Mouse (Mus musculus) lung, postnatal 0 days (tissue): Measurements from ENCODE around the gene Nnat. TPM values are rescaled to one million over a fixed set of nuclear protein-coding genes. Genes with fewer than 3 reads are reported as not detected.
A peak's percentile ranks its signal among the peaks of the same experiment; 100 is the strongest.
"Not testable (repeated sequence)": the region's sequence is repeated elsewhere in the genome, so short reads cannot be mapped to it uniquely, and the experiment has no call there.

Experiments
- ATAC-seq: fragments of 200-750 bp; cut with Nextera tagmentation; 2 replicates; pipeline ENCODE4 v1.8.0; 2017; ENCODE audit warnings: moderate library complexity
- DNase-seq: peaks from one replicate; pipeline ENCODE4 v3.0.0-alpha.2; 2016; ENCODE audit warnings: low spot score
- H3K27ac ChIP-seq: fragments of 300-500 bp; sonication (generic); 2 replicates; pipeline ENCODE4 v1.5.1; 2014; ENCODE audit warnings: antibody characterized with exemption, mild to moderate bottlenecking, low read length, mixed read lengths
- H3K27me3 ChIP-seq: fragments of 300-500 bp; sonication (generic); replicated peaks from 2 replicates; pipeline ENCODE4 v1.6.1; 2014; ENCODE audit warnings: low read length, mixed read lengths; ENCODE audit not compliant: insufficient read depth
- H3K36me3 ChIP-seq: fragments of 300-500 bp; sonication (generic); 2 replicates; pipeline ENCODE4 v1.6.1; 2014; ENCODE audit warnings: low read length, mixed read lengths; ENCODE audit not compliant: insufficient read depth
- H3K4me1 ChIP-seq: fragments of 300-500 bp; sonication (generic); 2 replicates; pipeline ENCODE4 v1.6.1; 2014; ENCODE audit warnings: antibody characterized with exemption, low read depth, low read length, mixed read lengths; ENCODE audit not compliant: insufficient read depth
- H3K4me2 ChIP-seq: fragments of 300-500 bp; sonication (generic); replicated peaks from 2 replicates; pipeline ENCODE4 v1.6.1; 2014; ENCODE audit warnings: low read depth, mild to moderate bottlenecking, low read length, moderate library complexity, mixed read lengths
- H3K4me3 ChIP-seq: fragments of 300-500 bp; sonication (generic); 2 replicates; pipeline ENCODE4 v1.5.1; 2014; ENCODE audit warnings: low read depth, low read length
- H3K9ac ChIP-seq: fragments of 300-500 bp; sonication (generic); replicated peaks from 2 replicates; pipeline ENCODE4 v1.6.1; 2014; ENCODE audit warnings: low read depth, mild to moderate bottlenecking
- H3K9me3 ChIP-seq: fragments of 300-500 bp; sonication (generic); 2 replicates; pipeline ENCODE4 v1.6.1; 2016; ENCODE audit warnings: low read length, mixed read lengths
- CTCF ChIP-seq: IDR thresholded peaks from 2 replicates; pipeline ENCODE4 v1.5.1; 2016; ENCODE audit warnings: antibody characterized with exemption, mild to moderate bottlenecking
- EP300 ChIP-seq: IDR thresholded peaks from 2 replicates; pipeline ENCODE4 v1.6.1; 2016; ENCODE audit warnings: antibody characterized with exemption, mild to moderate bottlenecking, control low read depth
- WGBS: fragments of 180-500 bp; shearing (Covaris S2); extraction: QIAGEN DNeasy Blood & Tissue Kit; methylation state at CpG from one replicate; pipeline ENCODE4 v1.1.7; 2014; 5-methylcytosine and 5-hydroxymethylcytosine counted together
- polyA plus RNA-seq: library from polyadenylated mRNA; unstranded; fragments of >200 nt; fragmentation: Nextera tagmentation; extraction: Ambion mirVana; gene quantifications from 2 replicates; pipeline ENCODE4 v1.2.1, GENCODE M21; 2015

Nnat gene
- polyA plus RNA-seq, 1 experiment from 2014 or later: 101 TPM

DNA sequence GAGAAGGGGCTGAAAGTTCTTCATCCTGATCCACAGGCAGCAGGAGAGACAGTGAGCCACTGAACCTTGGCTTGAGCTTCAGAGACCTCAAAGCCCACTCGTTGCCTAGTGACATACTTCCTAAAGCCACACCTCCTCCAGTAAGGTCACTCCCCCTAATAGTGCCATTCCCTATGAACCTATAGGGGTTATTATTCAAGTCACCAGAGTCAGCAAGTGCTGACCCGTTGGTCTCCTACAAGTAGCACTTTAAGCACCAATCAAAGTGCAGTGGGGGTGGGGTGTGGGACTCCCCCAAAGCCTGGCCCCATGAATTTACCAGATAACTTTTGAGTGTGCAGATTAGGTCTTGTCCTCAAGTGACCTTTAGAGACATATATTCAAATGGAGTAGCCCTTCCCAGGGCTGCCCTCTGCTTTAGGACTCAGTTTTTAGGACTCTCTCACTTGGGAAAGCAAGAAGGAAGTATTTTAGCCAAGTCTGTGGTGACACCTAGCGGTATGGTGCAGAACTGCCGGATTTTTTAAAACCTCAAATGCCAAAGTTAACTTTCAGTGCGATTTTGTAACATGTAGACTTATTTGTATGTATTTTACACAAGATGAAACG is 11.4 kb downstream of the Nnat start, which contains the start of gene Blcap:
Blcap (minus strand) TSS at position 51 of the 609 bp plus-strand sequence.
- no peaks in the 10 kb centered on the region for H3K36me3 ChIP-seq
- no peak within 1 kb of the TSS for H3K4me3 ChIP-seq
- no peak within 1 kb of the TSS for H3K4me2 ChIP-seq
- peaks cover 7% of the 10 kb centered on the region; the same call in 1 of the 2 replicates for H3K4me1 ChIP-seq
- no peak within 1 kb of the TSS for H3K9ac ChIP-seq
- ATAC-seq (no peak; the same call in 1 of the 2 replicates), DNase-seq (peak; percentile 82)
- H3K27ac ChIP-seq: no peak within 1 kb of the TSS
- no peaks in the 10 kb centered on the region for H3K9me3 ChIP-seq
- no peaks in the 10 kb centered on the region for H3K27me3 ChIP-seq
- 9% methylated on average over 6 of the region's 6 CpGs for WGBS
- TF ChIP-seq EP300 (no peak), CTCF (peak; percentile 91)

GRCm38 (mm10) chr2:157572786-157573185 is 12.9 kb downstream of the Nnat start:
- H3K4me3 ChIP-seq: no peak overlapping the region
- H3K4me2 ChIP-seq: no peak overlapping the region
- no peaks in the 10 kb centered on the region for H3K36me3 ChIP-seq
- ATAC-seq (no peak), DNase-seq (no peak)
- H3K27me3 ChIP-seq: no peaks in the 10 kb centered on the region
- no peak for TF ChIP-seq EP300
- no peak for TF ChIP-seq CTCF
- no peak overlapping the region for H3K9ac ChIP-seq
- no peak overlapping the region for H3K27ac ChIP-seq
- H3K4me1 ChIP-seq: no peaks in the 10 kb centered on the region
- WGBS: 44% methylated on average over 2 of the region's 2 CpGs
- no peaks in the 10 kb centered on the region for H3K9me3 ChIP-seq

DNA sequence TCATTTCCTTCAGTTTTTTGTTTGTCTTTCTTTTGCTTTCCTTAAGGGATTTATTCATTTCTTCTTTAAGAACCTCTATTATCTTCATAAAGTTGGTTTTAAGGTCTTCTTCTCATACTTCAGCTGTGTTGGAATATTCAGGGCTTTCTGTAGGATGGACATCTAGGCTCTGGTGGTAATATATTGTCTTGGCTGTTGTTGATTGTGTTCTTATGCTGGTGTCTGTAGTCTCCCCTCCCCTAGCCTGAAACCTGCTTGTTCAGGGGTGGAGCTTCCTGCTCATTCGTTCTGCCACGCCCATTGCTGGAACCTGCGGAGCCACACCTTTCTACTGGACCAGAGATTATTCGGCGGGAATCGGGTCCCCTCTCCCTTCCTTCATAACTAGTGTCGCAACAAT is 25.5 kb downstream of the Nnat start:
- not testable (repeated sequence) for H3K27ac ChIP-seq, H3K9me3 ChIP-seq, ATAC-seq, H3K27me3 ChIP-seq, H3K4me3 ChIP-seq, H3K9ac ChIP-seq, H3K4me1 ChIP-seq, DNase-seq, H3K36me3 ChIP-seq, H3K4me2 ChIP-seq
- 28% methylated on average over 7 of the region's 7 CpGs for WGBS

- WGBS: 63% methylated on average over 22 of the region's 22 CpGs
- TF ChIP-seq CTCF (no peak), EP300 (no peak)
- Histone ChIP-seq H3K9ac (no peak overlapping the region), H3K4me2 (no peak overlapping the region), H3K27me3 (no peaks in the 10 kb centered on the region), H3K27ac (no peak overlapping the region), H3K9me3 (no peaks in the 10 kb centered on the region), H3K4me1 (no peaks in the 10 kb centered on the region), H3K4me3 (no peak overlapping the region), H3K36me3 (no peaks in the 10 kb centered on the region)
- DNase-seq: no peak
- no peak for ATAC-seq
Observed at GRCm38 (mm10) chr2:157596876-157597566, 37.1 kb downstream of the Nnat start.

GRCm38 (mm10) chr2:157601435-157601839 is 41.6 kb downstream of the Nnat start:
- ATAC-seq (peak; percentile 86), DNase-seq (peak; percentile 64)
- no peaks in the 10 kb centered on the region for H3K4me1 ChIP-seq
- no peak overlapping the region for H3K4me2 ChIP-seq
- no peak overlapping the region for H3K27ac ChIP-seq
- H3K27me3 ChIP-seq: no peaks in the 10 kb centered on the region
- TF ChIP-seq EP300 (peak; percentile 47), CTCF (no peak)
- no peak overlapping the region for H3K4me3 ChIP-seq
- H3K9ac ChIP-seq: no peak overlapping the region
- no peaks in the 10 kb centered on the region for H3K36me3 ChIP-seq
- 31% methylated on average over 6 of the region's 6 CpGs for WGBS
- no peaks in the 10 kb centered on the region for H3K9me3 ChIP-seq

GRCm38 (mm10) chr2:157605025-157605675 is 45.3 kb downstream of the Nnat start:
- 0 out of 2 replicates have a peak, but pooled peaks have one; percentile 37 for ATAC-seq

More at GRCm38 (mm10) chr2:157605025-157605675, 45.3 kb downstream of the Nnat start:
- DNase-seq: peak; percentile 60
- no peak overlapping the region for H3K4me2 ChIP-seq
- 6% methylated on average over 18 of the region's 18 CpGs for WGBS
- TF ChIP-seq CTCF (peak; percentile 96), EP300 (no peak)
- H3K4me1 ChIP-seq: no peaks in the 10 kb centered on the region
- H3K9ac ChIP-seq: no peak overlapping the region
- H3K4me3 ChIP-seq: no peak overlapping the region
- H3K9me3 ChIP-seq: no peaks in the 10 kb centered on the region
- no peak overlapping the region for H3K27ac ChIP-seq
- no peaks in the 10 kb centered on the region for H3K27me3 ChIP-seq
- H3K36me3 ChIP-seq: no peaks in the 10 kb centered on the region
